Mouse (Mus musculus) 3134 (cell line): ENCODE measurements at regions not wholly inside any gene's neighbourhood (a gene's known extent, or its start where the extent isn't known, plus 50 kb on each side); places are given as distances from the start of the nearest gene placed in this dataset.

Experiments
- DNase-seq: peaks from one replicate; pipeline ENCODE4 v3.0.0-alpha.2; 2011; ENCODE audit warnings: low spot score; ENCODE audit not compliant: insufficient read length; ENCODE audit errors: extremely low read depth

DNA sequence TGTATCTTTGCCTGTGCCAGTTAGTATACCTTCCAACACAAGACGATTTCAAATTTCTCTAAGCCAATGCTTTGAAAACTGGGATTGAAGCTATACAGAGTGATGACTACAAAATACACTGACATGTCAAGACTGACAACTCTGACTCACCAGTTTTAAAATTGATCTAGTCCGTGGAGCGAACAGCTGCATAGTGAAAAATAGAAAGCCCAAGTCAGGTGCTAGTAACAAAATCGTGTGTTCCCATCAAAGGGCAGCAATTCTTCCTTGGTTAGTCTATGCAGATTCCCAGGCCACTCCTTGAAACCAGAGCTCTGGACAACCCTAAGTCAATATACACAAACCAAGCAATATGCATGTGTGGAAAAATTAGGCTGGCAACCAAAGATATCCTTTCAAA lies 940.6 kb downstream of the Kcna4 start:
- no peak for DNase-seq

DNA sequence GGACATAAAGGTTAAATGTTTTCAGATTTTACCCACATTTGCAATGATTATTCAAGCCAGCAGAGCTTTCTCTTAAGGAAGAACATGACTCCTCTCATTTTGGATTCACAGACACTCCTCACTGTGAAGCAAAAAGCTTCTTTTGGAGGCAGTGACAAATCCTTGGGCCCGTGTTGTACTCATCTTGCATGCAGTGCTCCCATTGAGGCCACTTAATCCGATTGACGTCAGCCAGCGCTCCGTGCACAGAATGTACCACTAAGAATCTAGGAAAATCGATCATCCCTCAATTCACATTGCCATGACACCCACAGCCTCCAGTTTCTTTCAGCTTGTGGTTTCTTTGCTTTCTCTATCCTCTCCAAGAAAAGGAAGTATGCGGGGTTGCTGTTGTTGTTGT lies 941.5 kb downstream of the Kcna4 start:
- no peak for DNase-seq

DNA sequence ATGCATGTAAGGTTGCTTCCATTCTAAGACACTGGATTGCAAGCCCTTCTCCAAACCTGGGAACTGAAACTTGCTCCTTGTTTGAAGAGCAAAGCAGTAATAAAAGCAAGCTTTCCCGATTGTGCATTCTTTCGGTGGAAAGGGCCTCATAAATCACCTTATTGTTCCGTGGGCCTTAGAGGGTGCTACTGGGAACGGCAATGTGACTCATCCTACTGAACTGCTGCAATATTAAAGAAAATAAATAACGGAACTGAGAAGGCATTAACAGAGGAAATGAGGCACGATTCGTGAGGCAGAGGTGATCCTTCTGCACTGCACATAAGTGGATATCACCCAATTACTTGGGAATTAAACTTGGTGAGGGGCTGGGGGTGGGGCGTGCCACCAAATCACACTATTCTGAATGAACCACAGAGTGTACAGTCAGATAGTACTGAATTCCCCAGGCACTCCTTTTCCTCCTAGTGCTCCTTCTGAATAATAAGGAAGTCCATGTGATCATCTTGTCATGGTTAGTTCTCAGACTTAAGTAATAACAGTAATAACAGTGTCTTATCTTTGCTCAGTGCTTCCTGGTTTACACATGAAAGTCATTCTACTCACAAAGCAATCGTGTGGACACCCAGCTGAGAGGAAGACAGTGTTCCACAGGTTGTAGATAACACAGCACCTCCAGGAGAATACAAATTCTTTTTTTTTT lies 946.0 kb downstream of the Kcna4 start:
- peak; percentile 30 for DNase-seq
